Mouse (Mus musculus) CH12.LX (cell line): ENCODE results near the gene Vamp2. TPM values are rescaled to one million over a fixed set of nuclear protein-coding genes. Genes with fewer than 3 reads are reported as not detected.
A peak's percentile ranks its signal among the peaks of the same experiment; 100 is the strongest.

ENCODE experiments used
- DNase-seq: peaks from one replicate; pipeline ENCODE4 v3.0.0-alpha.2; 2013; ENCODE audit errors: extremely low read depth
- H3K27ac ChIP-seq: 2 replicates; pipeline ENCODE4 v1.5.1; 2012; ENCODE audit warnings: low read depth, mild to moderate bottlenecking, control low read depth, moderate library complexity; ENCODE audit not compliant: insufficient read depth
- H3K27me3 ChIP-seq: replicated peaks from 2 replicates; pipeline ENCODE3; 2012; ENCODE audit warnings: inconsistent platforms
- H3K36me3 ChIP-seq, 2 experiments: replicated peaks in 1 of 2; 2 replicates each; pipeline versions ENCODE3 to v1.6.1; 2012; ENCODE audit warnings: inconsistent platforms in 1 of 2, low read length in 1 of 2, mild to moderate bottlenecking in 1 of 2, mixed read lengths in 1 of 2, moderate library complexity in 1 of 2; ENCODE audit not compliant: control insufficient read depth in 1 of 2, insufficient read depth in 1 of 2
- H3K4me1 ChIP-seq, 2 experiments: 2 replicates each; pipeline ENCODE4 v1.6.1; 2012; ENCODE audit warnings: inconsistent platforms in 1 of 2, moderate library complexity in 1 of 2; ENCODE audit not compliant: insufficient read depth in 2 of 2, control insufficient read depth in 1 of 2
- H3K4me2 ChIP-seq: 2 replicates; pipeline ENCODE4 v1.6.1; 2012; ENCODE audit warnings: low read depth, mild to moderate bottlenecking, control low read depth; ENCODE audit not compliant: poor library complexity, insufficient read depth, severe bottlenecking
- H3K4me3 ChIP-seq, 3 experiments: fragments of 150-350 bp in 1 of 3; sonication (generic) in 1 of 3; replicated peaks in 1 of 3; 2 replicates each; pipeline versions ENCODE3 to v1.5.1; 2011 to 2012; ENCODE audit warnings: low read depth in 2 of 3, low read length in 2 of 3, mild to moderate bottlenecking in 2 of 3, moderate library complexity in 2 of 3, control low read depth in 1 of 3, improper control_type of control experiment in 1 of 3, inconsistent platforms in 1 of 3, mixed read lengths in 1 of 3; ENCODE audit not compliant: poor library complexity in 1 of 3
- H3K79me2 ChIP-seq: replicated peaks from 2 replicates; pipeline ENCODE4 v1.6.1; 2012; ENCODE audit warnings: mild to moderate bottlenecking, moderate library complexity; ENCODE audit not compliant: control insufficient read depth, poor library complexity, insufficient read depth, severe bottlenecking; ENCODE audit errors: extremely low read depth
- H3K9ac ChIP-seq: 2 replicates; pipeline ENCODE4 v1.6.1; 2012; ENCODE audit warnings: low read depth, mild to moderate bottlenecking, control low read depth, moderate library complexity; ENCODE audit not compliant: insufficient read depth
- H3K9me3 ChIP-seq: replicated peaks from 2 replicates; pipeline ENCODE3; 2012; ENCODE audit warnings: low read length, inconsistent platforms, mixed read lengths
- BHLHE40 ChIP-seq: IDR thresholded peaks from 2 replicates; pipeline ENCODE4 v1.6.1; 2011; ENCODE audit warnings: mild to moderate bottlenecking, low read depth, low read length, improper control_type of control experiment
- CHD2 ChIP-seq: IDR thresholded peaks from 2 replicates; pipeline ENCODE4 v1.6.1; 2011; ENCODE audit warnings: low read length, improper control_type of control experiment
- E2F4 ChIP-seq: IDR thresholded peaks from 2 replicates; pipeline ENCODE4 v1.6.1; 2011; ENCODE audit warnings: low read depth, low read length, improper control_type of control experiment; ENCODE audit not compliant: insufficient replicate concordance
- IRF4 ChIP-seq: IDR thresholded peaks from 2 replicates; pipeline ENCODE4 v1.6.1; 2014; ENCODE audit warnings: low read depth, mild to moderate bottlenecking, inconsistent platforms, low read length, improper control_type of control experiment
- JUN ChIP-seq: IDR thresholded peaks from 2 replicates; pipeline ENCODE4 v1.6.1; 2011; ENCODE audit warnings: low read depth, mild to moderate bottlenecking, low read length, improper control_type of control experiment, moderate library complexity; ENCODE audit not compliant: insufficient read depth
- JUND ChIP-seq: conservative IDR thresholded peaks from 2 replicates; pipeline ENCODE4 v1.6.1; 2011; ENCODE audit warnings: low read depth, low read length, improper control_type of control experiment
- KAT2A ChIP-seq: IDR thresholded peaks from 2 replicates; pipeline ENCODE4 v1.6.1; 2012; ENCODE audit warnings: low read length, improper control_type of control experiment, inconsistent platforms; ENCODE audit not compliant: insufficient replicate concordance
- MAFK ChIP-seq: IDR thresholded peaks from 2 replicates; pipeline ENCODE4 v1.6.1; 2011; ENCODE audit warnings: low read length, improper control_type of control experiment; ENCODE audit not compliant: insufficient replicate concordance
- MXI1 ChIP-seq: IDR thresholded peaks from 2 replicates; pipeline ENCODE4 v1.6.1; 2011; ENCODE audit warnings: mild to moderate bottlenecking, low read depth, low read length, improper control_type of control experiment
- NELFE ChIP-seq: IDR thresholded peaks from 2 replicates; pipeline ENCODE4 v1.6.1; 2011; ENCODE audit warnings: low read depth, low read length, improper control_type of control experiment
- RAD21 ChIP-seq: IDR thresholded peaks from 2 replicates; pipeline ENCODE4 v1.6.1; 2011; ENCODE audit warnings: low read depth, mild to moderate bottlenecking, low read length, improper control_type of control experiment, moderate library complexity
- SIN3A ChIP-seq: IDR thresholded peaks from 2 replicates; pipeline ENCODE4 v1.6.1; 2012; ENCODE audit warnings: low read length, improper control_type of control experiment, inconsistent platforms
- UBTF ChIP-seq: IDR thresholded peaks from 2 replicates; pipeline ENCODE4 v1.6.1; 2012; ENCODE audit warnings: low read depth, mild to moderate bottlenecking, inconsistent platforms, low read length, improper control_type of control experiment, moderate library complexity
- ZNF384 ChIP-seq: IDR thresholded peaks from 2 replicates; pipeline ENCODE4 v1.6.1; 2012; ENCODE audit warnings: low read depth, low read length, improper control_type of control experiment, inconsistent platforms
- dilution Hi-C: fragments of 300-500 bp; cut with MboI; formaldehyde crosslinking; loops from 2 replicates; pipeline ENCODE4 v1.14.3; 2020; ENCODE audit warnings: low sequenced_read_pairs; ENCODE audit not compliant: extremely low pct_unique_long_range_greater_than_20kb, extremely low pct_ligation_motif_present
- in situ Hi-C: fragments of 300-500 bp; cut with MboI; formaldehyde crosslinking; loops from 3 replicates; pipeline ENCODE4 v1.14.3; 2019; ENCODE audit warnings: low sequenced_read_pairs, low pct_ligation_motif_present, low pct_unique_long_range_greater_than_20kb, mixed read lengths
- polyA plus RNA-seq: library from polyadenylated mRNA; unstranded; fragments of >175 nt; gene quantifications from 2 replicates; pipeline ENCODE4 v1.2.1, GENCODE M21; 2012; ENCODE audit warnings: low read depth; ENCODE audit not compliant: insufficient read length
- total RNA-seq, 2 experiments: library from RNA; depleted of rRNA; stranded (reverse); fragments of 300-350 nt in 1 of 2; fragments of >200 nt in 1 of 2; gene quantifications; 2 replicates each; pipeline ENCODE4 v1.2.3; 2012 to 2014

Vamp2 gene
- total and polyA plus RNA-seq, 3 experiments: 1.3 to 26.0 (median 8.2) TPM

- Histone ChIP-seq H3K4me3 (no peak overlapping the region), H3K9ac (no peak overlapping the region), H3K9me3 (peaks cover 6% of the 10 kb centered on the region), H3K79me2 (no peaks in the 10 kb centered on the region), H3K4me2 (no peak overlapping the region), H3K27ac (no peak overlapping the region), H3K36me3 (no peaks in the 10 kb centered on the region), H3K4me1 (peaks cover 4 to 8% of the 10 kb centered on the region in 2 experiments; a peak in 3 of 4 replicates), H3K27me3 (peaks cover 62% of the 10 kb centered on the region)
- dilution Hi-C loops: no loop called here
- DNase-seq: no peak
- in situ Hi-C loops: no loop called here
- TF ChIP-seq SIN3A (no peak), KAT2A (no peak), UBTF (no peak), E2F4 (no peak), IRF4 (no peak), BHLHE40 (no peak), MXI1 (no peak), RAD21 (no peak), NELFE (no peak), JUN (no peak)
These were observed 46.3 kb downstream of the Vamp2 start for GRCm38 (mm10) chr11:69134622-69134968.

- no peak overlapping the region for H3K9ac ChIP-seq
- no peak for TF ChIP-seq MAFK
- TF ChIP-seq ZNF384: peak; percentile 78
- TF ChIP-seq CHD2: no peak
- TF ChIP-seq JUND: no peak
- in situ Hi-C loops: no loop called here
- peaks cover 4 to 8% of the 10 kb centered on the region in 2 experiments; a peak in 3 of 4 replicates for H3K4me1 ChIP-seq
- no peak overlapping the region for H3K4me3 ChIP-seq
- DNase-seq: no peak
- H3K4me2 ChIP-seq: no peak overlapping the region
- dilution Hi-C loops: no loop called here
- H3K9me3 ChIP-seq: peaks cover 6% of the 10 kb centered on the region
- peaks cover 61% of the 10 kb centered on the region for H3K27me3 ChIP-seq
- no peaks in the 10 kb centered on the region for H3K36me3 ChIP-seq
- no peaks in the 10 kb centered on the region for H3K79me2 ChIP-seq
- H3K27ac ChIP-seq: no peak overlapping the region
These were observed 47.1 kb downstream of the Vamp2 start for GRCm38 (mm10) chr11:69135361-69135760.

Other genes starting within 250 kb of the Vamp2 start
Only the 20 nearest of the 22 such genes appear.
- 30.3 and 31.1 TPM in 2 replicates for gene Ndel1, start 216.6 kb upstream of the Vamp2 start, total RNA-seq (2012; rRNA removed)
- gene Ndel1, start 216.6 kb upstream of the Vamp2 start, total RNA-seq (2014; rRNA removed): 46.9 and 47.0 TPM in 2 replicates
- gene Ndel1, start 216.6 kb upstream of the Vamp2 start, polyA plus RNA-seq: 35.2 and 54.4 TPM in 2 replicates
- gene Rnf222, start 199.9 kb upstream of the Vamp2 start, total RNA-seq (2012; rRNA removed): not detected in 2 replicates
- gene Rnf222, start 199.9 kb upstream of the Vamp2 start, total RNA-seq (2014; rRNA removed): not detected in 2 replicates
- not detected in 2 replicates for gene Rnf222, start 199.9 kb upstream of the Vamp2 start, polyA plus RNA-seq
- gene Rpl26, start 186.9 kb upstream of the Vamp2 start, total RNA-seq (2012; rRNA removed): 6,137 and 6,551 TPM in 2 replicates
- 6,202 and 6,508 TPM in 2 replicates for gene Rpl26, start 186.9 kb upstream of the Vamp2 start, total RNA-seq (2014; rRNA removed)
- gene Rpl26, start 186.9 kb upstream of the Vamp2 start, polyA plus RNA-seq: 3,408 and 4,622 TPM in 2 replicates
- gene Odf4, start 161.4 kb upstream of the Vamp2 start, total RNA-seq (2012; rRNA removed): not detected in 2 replicates
- gene Odf4, start 161.4 kb upstream of the Vamp2 start, total RNA-seq (2014; rRNA removed): not detected in 2 replicates
- not detected in 2 replicates for gene Odf4, start 161.4 kb upstream of the Vamp2 start, polyA plus RNA-seq
- 0.04 TPM in 1 of 2 replicates, not detected in the other for gene Arhgef15, start 131.0 kb upstream of the Vamp2 start, total RNA-seq (2012; rRNA removed)
- gene Arhgef15, start 131.0 kb upstream of the Vamp2 start, total RNA-seq (2014; rRNA removed): not detected in 2 replicates
- 0.12 TPM in 1 of 2 replicates, not detected in the other for gene Arhgef15, start 131.0 kb upstream of the Vamp2 start, polyA plus RNA-seq
- 1.6 and 3.9 TPM in 2 replicates for gene Slc25a35, start 120.4 kb upstream of the Vamp2 start, total RNA-seq (2012; rRNA removed)
- not detected in 2 replicates for gene Slc25a35, start 120.4 kb upstream of the Vamp2 start, total RNA-seq (2014; rRNA removed)
- 0.83 and 1.0 TPM in 2 replicates for gene Slc25a35, start 120.4 kb upstream of the Vamp2 start, polyA plus RNA-seq
- 106 and 160 TPM in 2 replicates for gene Rangrf, start 113.3 kb upstream of the Vamp2 start, total RNA-seq (2012; rRNA removed)
- 154 and 158 TPM in 2 replicates for gene Rangrf, start 113.3 kb upstream of the Vamp2 start, total RNA-seq (2014; rRNA removed)
- gene Rangrf, start 113.3 kb upstream of the Vamp2 start, polyA plus RNA-seq: 95.5 and 111 TPM in 2 replicates
- 110 and 132 TPM in 2 replicates for gene Pfas, start 80.0 kb upstream of the Vamp2 start, total RNA-seq (2012; rRNA removed)
- gene Pfas, start 80.0 kb upstream of the Vamp2 start, total RNA-seq (2014; rRNA removed): 61.9 and 65.0 TPM in 2 replicates
- gene Pfas, start 80.0 kb upstream of the Vamp2 start, polyA plus RNA-seq: 66.5 and 72.9 TPM in 2 replicates
- 40.1 and 44.8 TPM in 2 replicates for gene Ctc1, start 72.6 kb upstream of the Vamp2 start, total RNA-seq (2012; rRNA removed)
- gene Ctc1, start 72.6 kb upstream of the Vamp2 start, total RNA-seq (2014; rRNA removed): 20.5 and 22.7 TPM in 2 replicates
- gene Ctc1, start 72.6 kb upstream of the Vamp2 start, polyA plus RNA-seq: 44.1 and 69.8 TPM in 2 replicates
- gene Aurkb, start 42.8 kb upstream of the Vamp2 start, total RNA-seq (2012; rRNA removed): 170 and 177 TPM in 2 replicates
- gene Aurkb, start 42.8 kb upstream of the Vamp2 start, total RNA-seq (2014; rRNA removed): 181 and 190 TPM in 2 replicates
- gene Aurkb, start 42.8 kb upstream of the Vamp2 start, polyA plus RNA-seq: 178 and 200 TPM in 2 replicates
- gene Borcs6, start 28.8 kb upstream of the Vamp2 start, total RNA-seq (2012; rRNA removed): 9.7 and 11.1 TPM in 2 replicates
- gene Borcs6, start 28.8 kb upstream of the Vamp2 start, total RNA-seq (2014; rRNA removed): 5.1 and 7.3 TPM in 2 replicates
- gene Borcs6, start 28.8 kb upstream of the Vamp2 start, polyA plus RNA-seq: 5.4 and 6.2 TPM in 2 replicates
- gene Tmem107, start 17.7 kb upstream of the Vamp2 start, total RNA-seq (2012; rRNA removed): 24.4 and 30.1 TPM in 2 replicates
- 20.3 and 31.3 TPM in 2 replicates for gene Tmem107, start 17.7 kb upstream of the Vamp2 start, total RNA-seq (2014; rRNA removed)
- gene Tmem107, start 17.7 kb upstream of the Vamp2 start, polyA plus RNA-seq: 13.4 and 22.6 TPM in 2 replicates
- 11.5 and 11.8 TPM in 2 replicates for gene Per1, start 6.7 kb downstream of the Vamp2 start, total RNA-seq (2012; rRNA removed)
- gene Per1, start 6.7 kb downstream of the Vamp2 start, total RNA-seq (2014; rRNA removed): 2.8 and 3.2 TPM in 2 replicates
- 37.9 and 38.3 TPM in 2 replicates for gene Per1, start 6.7 kb downstream of the Vamp2 start, polyA plus RNA-seq
- 0.04 TPM in 1 of 2 replicates, not detected in the other for gene Hes7, start 31.9 kb downstream of the Vamp2 start, total RNA-seq (2012; rRNA removed)
- not detected in 2 replicates for gene Hes7, start 31.9 kb downstream of the Vamp2 start, total RNA-seq (2014; rRNA removed)
- not detected in 2 replicates for gene Hes7, start 31.9 kb downstream of the Vamp2 start, polyA plus RNA-seq
- gene 9130213A22Rik, start 34.1 kb downstream of the Vamp2 start, total RNA-seq (2012; rRNA removed): not detected in 2 replicates
- gene 9130213A22Rik, start 34.1 kb downstream of the Vamp2 start, total RNA-seq (2014; rRNA removed): not detected in 2 replicates
- not detected in 2 replicates for gene 9130213A22Rik, start 34.1 kb downstream of the Vamp2 start, polyA plus RNA-seq
- gene Aloxe3, start 37.4 kb downstream of the Vamp2 start, total RNA-seq (2012; rRNA removed): 0.13 TPM in 1 of 2 replicates, not detected in the other
- not detected in 2 replicates for gene Aloxe3, start 37.4 kb downstream of the Vamp2 start, total RNA-seq (2014; rRNA removed)
- 0.19 and 0.23 TPM in 2 replicates for gene Aloxe3, start 37.4 kb downstream of the Vamp2 start, polyA plus RNA-seq
- not detected in 2 replicates for gene Alox12b, start 68.5 kb downstream of the Vamp2 start, total RNA-seq (2012; rRNA removed)
- not detected in 2 replicates for gene Alox12b, start 68.5 kb downstream of the Vamp2 start, total RNA-seq (2014; rRNA removed)
- gene Alox12b, start 68.5 kb downstream of the Vamp2 start, polyA plus RNA-seq: not detected in 2 replicates
- gene Alox8, start 109.4 kb downstream of the Vamp2 start, total RNA-seq (2012; rRNA removed): 0.30 and 0.50 TPM in 2 replicates
- gene Alox8, start 109.4 kb downstream of the Vamp2 start, total RNA-seq (2014; rRNA removed): not detected in 2 replicates
- 0.10 TPM in 1 of 2 replicates, not detected in the other for gene Alox8, start 109.4 kb downstream of the Vamp2 start, polyA plus RNA-seq
- gene Gucy2e, start 148.5 kb downstream of the Vamp2 start, total RNA-seq (2012; rRNA removed): not detected in 2 replicates
- 0.03 TPM in 1 of 2 replicates, not detected in the other for gene Gucy2e, start 148.5 kb downstream of the Vamp2 start, total RNA-seq (2014; rRNA removed)
- gene Gucy2e, start 148.5 kb downstream of the Vamp2 start, polyA plus RNA-seq: not detected in 2 replicates
- gene Cntrob, start 235.3 kb downstream of the Vamp2 start, total RNA-seq (2012; rRNA removed): 18.5 and 18.9 TPM in 2 replicates
- 16.4 and 22.0 TPM in 2 replicates for gene Cntrob, start 235.3 kb downstream of the Vamp2 start, total RNA-seq (2014; rRNA removed)
- gene Cntrob, start 235.3 kb downstream of the Vamp2 start, polyA plus RNA-seq: 36.6 and 41.5 TPM in 2 replicates